Mouse (Mus musculus) hindbrain, postnatal 0 days (tissue): Measurements from ENCODE around the gene Rasgrp4. TPM values are rescaled to one million over a fixed set of nuclear protein-coding genes. Genes with fewer than 3 reads are reported as not detected.
A peak's percentile ranks its signal among the peaks of the same experiment; 100 is the strongest.

Source experiments
- ATAC-seq: fragments of 200-750 bp; cut with Nextera tagmentation; 2 replicates; pipeline ENCODE4 v1.8.0; 2017; ENCODE audit warnings: mild to moderate bottlenecking, moderate TSS enrichment, moderate library complexity
- DNase-seq: peaks from one replicate; pipeline ENCODE4 v3.0.0-alpha.2; 2015; ENCODE audit warnings: low spot score
- H3K27ac ChIP-seq: fragments of 300-500 bp; sonication (generic); 2 replicates; pipeline ENCODE4 v1.5.1; 2014; ENCODE audit warnings: mild to moderate bottlenecking
- H3K27me3 ChIP-seq: fragments of 300-500 bp; sonication (generic); 2 replicates; pipeline ENCODE4 v1.6.1; 2014; ENCODE audit warnings: low read length, mixed read lengths; ENCODE audit not compliant: insufficient read depth
- H3K36me3 ChIP-seq: fragments of 300-500 bp; sonication (generic); 2 replicates; pipeline ENCODE4 v1.6.1; 2014; ENCODE audit warnings: low read length, mixed read lengths; ENCODE audit not compliant: insufficient read depth
- H3K4me1 ChIP-seq: fragments of 300-500 bp; sonication (generic); 2 replicates; pipeline ENCODE4 v1.6.1; 2014; ENCODE audit warnings: antibody characterized with exemption, low read length, mixed read lengths; ENCODE audit not compliant: insufficient read depth
- H3K4me2 ChIP-seq: fragments of 300-500 bp; sonication (generic); 2 replicates; pipeline ENCODE4 v1.6.1; 2014; ENCODE audit warnings: low read depth, mild to moderate bottlenecking, low read length, moderate library complexity, mixed read lengths
- H3K4me3 ChIP-seq: fragments of 300-500 bp; sonication (generic); 2 replicates; pipeline ENCODE4 v1.5.1; 2014; ENCODE audit warnings: low read length
- H3K9ac ChIP-seq: fragments of 300-500 bp; sonication (generic); replicated peaks from 2 replicates; pipeline ENCODE4 v1.6.1; 2014; ENCODE audit warnings: mild to moderate bottlenecking, low read length, moderate library complexity, mixed read lengths
- H3K9me3 ChIP-seq: fragments of 300-500 bp; sonication (generic); 2 replicates; pipeline ENCODE4 v1.6.1; 2016; ENCODE audit warnings: low read length, mixed read lengths
- CTCF ChIP-seq: IDR thresholded peaks from 2 replicates; pipeline ENCODE4 v1.5.1; 2016; ENCODE audit warnings: antibody characterized with exemption, control low read depth, low read depth
- WGBS: fragments of 180-500 bp; shearing (Covaris S2); extraction: QIAGEN DNeasy Blood & Tissue Kit; methylation state at CpG from one replicate; pipeline ENCODE4 v1.1.7; 2014; 5-methylcytosine and 5-hydroxymethylcytosine counted together
- polyA plus RNA-seq: library from polyadenylated mRNA; unstranded; fragments of >200 nt; fragmentation: Nextera tagmentation; extraction: Ambion mirVana; gene quantifications from 2 replicates; pipeline ENCODE4 v1.2.1, GENCODE M21; 2015
- total RNA-seq: library from RNA; depleted of rRNA; stranded (reverse); fragments of >200 nt; gene quantifications from 2 replicates; pipeline ENCODE4 v1.2.3, GENCODE M21; 2014; rRNA removed

Rasgrp4 gene
- total RNA-seq (2.9 and 3.3 TPM in 2 replicates), polyA plus RNA-seq (0.84 and 1.3 TPM in 2 replicates)

DNA sequence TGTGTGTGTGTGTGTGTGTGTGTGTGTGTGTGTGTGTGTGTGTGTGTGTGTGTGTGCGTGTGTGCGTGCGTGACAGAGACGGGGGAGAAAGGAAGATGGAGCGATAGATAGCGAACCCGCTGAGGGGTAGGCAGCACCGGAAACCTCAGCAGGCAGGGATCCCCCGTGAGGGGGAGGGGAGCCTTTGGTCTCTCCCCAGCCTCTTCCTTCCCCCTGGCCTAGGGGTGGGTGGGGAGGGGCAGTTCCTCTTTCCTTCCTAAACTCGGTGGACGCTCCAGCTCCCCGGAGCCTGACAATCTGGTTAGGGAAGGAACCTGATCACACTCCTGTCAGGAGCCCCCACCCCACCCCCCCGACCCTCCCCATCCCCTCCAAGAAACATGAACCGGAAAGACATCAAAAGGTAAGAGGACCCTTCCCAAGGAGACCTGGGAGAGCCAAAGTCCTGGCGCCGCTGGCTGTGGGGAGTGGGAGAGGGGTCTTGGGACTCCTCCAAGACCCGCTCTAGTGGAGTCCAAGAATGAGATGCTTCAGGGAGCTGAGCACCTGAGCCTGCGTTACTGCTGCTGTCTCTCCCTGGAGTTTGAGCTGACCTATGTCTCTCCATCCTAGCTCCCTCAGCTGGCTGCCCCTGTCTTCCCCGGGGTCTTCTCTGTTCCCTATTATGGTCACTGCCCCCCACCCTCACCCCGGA, at the start of gene Rasgrp4:
Rasgrp4 (plus strand) TSS at position 159 of the 694 bp plus-strand sequence.
- H3K27me3 ChIP-seq, result no peaks in the 10 kb centered on the region; the same call in 1 of the 2 replicates
- H3K4me2 ChIP-seq, result peak within 1 kb of the TSS; percentile 54
- no peak within 1 kb of the TSS for H3K27ac ChIP-seq
- 2% methylated on average over 16 of the region's 20 CpGs for WGBS
- H3K4me3 ChIP-seq, result peak within 1 kb of the TSS; percentile 23
- no peaks in the 10 kb centered on the region for H3K9me3 ChIP-seq
- H3K36me3 ChIP-seq, result no peaks in the 10 kb centered on the region
- H3K4me1 ChIP-seq, result no peaks in the 10 kb centered on the region
- 0 out of 2 replicates have a peak within 1 kb of the TSS, but pooled peaks have one; percentile 30 for H3K9ac ChIP-seq
- peak; percentile 16 for DNase-seq
- TF ChIP-seq CTCF, result no peak
- ATAC-seq, result peak; percentile 69; the same call in 1 of the 2 replicates

DNA sequence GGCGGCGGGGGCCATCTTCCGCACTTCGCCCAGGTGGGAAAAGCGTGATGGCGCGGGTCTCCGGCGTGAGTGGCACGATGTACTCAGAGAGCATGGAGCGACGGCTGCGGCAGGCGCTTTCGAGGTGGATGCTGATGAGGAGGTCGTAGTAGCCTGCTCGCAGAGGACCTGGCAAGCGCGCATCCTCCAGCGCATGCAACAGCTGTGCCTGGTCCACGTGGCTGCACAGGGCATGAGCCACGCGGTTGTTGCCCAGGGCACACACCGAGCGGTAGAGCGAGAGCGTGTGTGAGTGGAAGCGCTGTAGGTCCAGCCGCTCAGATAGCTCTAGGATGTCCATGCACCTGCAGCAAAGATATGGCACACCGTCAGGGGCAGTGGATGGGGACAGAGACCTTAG, 48.7 kb upstream of the Rasgrp4 start:
- Histone ChIP-seq H3K4me2 (no peak overlapping the region), H3K9me3 (no peaks in the 10 kb centered on the region), H3K27me3 (no peaks in the 10 kb centered on the region), H3K36me3 (no peaks in the 10 kb centered on the region), H3K9ac (no peak overlapping the region), H3K27ac (no peak overlapping the region), H3K4me1 (no peaks in the 10 kb centered on the region), H3K4me3 (no peak overlapping the region)
- WGBS, result 90% methylated on average over 30 of the region's 30 CpGs
- no peak for ATAC-seq
- no peak for TF ChIP-seq CTCF
- DNase-seq, result no peak

DNA sequence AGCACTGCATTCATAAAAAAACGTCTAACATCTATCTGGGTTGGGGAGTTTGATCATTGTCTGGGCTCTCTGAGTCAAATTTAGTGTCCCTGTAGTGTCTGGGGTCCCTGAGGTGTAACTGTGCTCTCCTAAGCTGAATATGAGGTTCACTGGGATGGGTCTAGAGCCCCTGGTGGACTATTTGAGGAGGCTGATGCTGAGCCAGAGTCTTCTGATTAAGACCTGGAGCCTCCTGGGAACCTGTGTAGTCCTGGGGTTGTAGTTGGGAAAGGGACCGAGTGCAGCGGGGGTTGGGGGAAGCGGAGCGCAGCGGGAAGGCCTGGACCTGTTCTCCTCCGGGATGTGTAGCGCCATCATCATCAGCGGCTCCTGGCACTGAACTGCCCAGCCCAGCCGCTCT, 47.7 kb upstream of the Rasgrp4 start:
- no peak overlapping the region for H3K4me3 ChIP-seq
- ATAC-seq, result no peak

DNA sequence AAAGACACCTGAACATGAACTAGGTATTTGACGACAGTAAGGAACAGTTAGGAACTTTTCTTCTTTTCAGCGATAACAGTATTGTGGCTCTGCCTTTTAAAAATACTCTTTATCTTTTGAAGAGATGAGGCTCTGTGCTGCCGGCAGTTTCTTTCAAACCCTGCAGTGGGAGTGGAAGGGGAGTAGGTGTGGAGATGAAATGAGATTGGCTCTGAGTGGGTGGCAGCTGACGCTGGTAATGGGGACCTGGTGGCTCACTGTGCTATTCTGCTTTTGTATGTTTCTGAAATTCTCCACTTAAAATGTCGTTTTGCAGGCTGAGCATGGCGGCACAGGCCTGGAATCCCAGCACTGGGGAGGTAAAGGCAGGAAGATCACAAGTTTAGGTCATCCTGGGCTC, 45.8 kb upstream of the Rasgrp4 start:
- Histone ChIP-seq H3K4me3 (no peak overlapping the region), H3K27ac (no peak overlapping the region), H3K4me2 (no peak overlapping the region), H3K36me3 (no peaks in the 10 kb centered on the region), H3K9ac (no peak overlapping the region), H3K9me3 (no peaks in the 10 kb centered on the region), H3K27me3 (no peaks in the 10 kb centered on the region), H3K4me1 (no peaks in the 10 kb centered on the region)
- DNase-seq (no peak), ATAC-seq (no peak)
- 71% methylated on average over 6 of the region's 6 CpGs for WGBS
- TF ChIP-seq CTCF, result no peak

More for the DNA sequence above, 47.7 kb upstream of the Rasgrp4 start:
- H3K36me3 ChIP-seq, result no peaks in the 10 kb centered on the region
- no peak overlapping the region for H3K9ac ChIP-seq
- H3K27ac ChIP-seq, result no peak overlapping the region
- WGBS, result 92% methylated on average over 10 of the region's 10 CpGs
- no peak overlapping the region for H3K4me2 ChIP-seq
- no peaks in the 10 kb centered on the region for H3K4me1 ChIP-seq
- DNase-seq, result no peak
- no peaks in the 10 kb centered on the region for H3K27me3 ChIP-seq
- H3K9me3 ChIP-seq, result no peaks in the 10 kb centered on the region
- no peak for TF ChIP-seq CTCF

DNA sequence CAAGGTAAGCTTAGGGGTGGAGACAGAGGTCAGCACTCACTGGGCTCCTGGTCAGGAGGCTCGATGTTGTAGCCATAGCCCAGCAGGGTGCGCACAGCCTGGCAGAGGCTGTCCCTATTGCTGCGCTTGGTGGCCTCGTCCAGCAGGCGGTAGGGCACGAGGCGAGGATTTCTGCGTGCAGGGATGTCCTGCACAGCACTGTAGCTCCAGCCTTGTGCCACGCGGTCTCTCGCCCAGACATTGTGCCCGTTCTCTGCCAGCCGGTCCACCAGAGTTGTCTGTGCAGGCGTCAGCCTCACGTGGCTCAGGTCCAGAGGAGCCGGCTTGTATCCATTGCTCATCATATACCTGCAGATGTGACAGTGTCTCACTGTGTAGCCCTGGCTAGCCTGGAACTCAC, 37.5 kb upstream of the Rasgrp4 start:
- H3K4me2 ChIP-seq, result no peak overlapping the region
- H3K9ac ChIP-seq, result no peak overlapping the region
- no peak overlapping the region for H3K4me3 ChIP-seq
- H3K4me1 ChIP-seq, result no peaks in the 10 kb centered on the region
- H3K9me3 ChIP-seq, result no peaks in the 10 kb centered on the region
- H3K36me3 ChIP-seq, result no peaks in the 10 kb centered on the region
- H3K27ac ChIP-seq, result no peak overlapping the region
- ATAC-seq, result no peak
- DNase-seq, result no peak
- 84% methylated on average over 16 of the region's 16 CpGs for WGBS
- H3K27me3 ChIP-seq, result no peaks in the 10 kb centered on the region
- no peak for TF ChIP-seq CTCF

DNA sequence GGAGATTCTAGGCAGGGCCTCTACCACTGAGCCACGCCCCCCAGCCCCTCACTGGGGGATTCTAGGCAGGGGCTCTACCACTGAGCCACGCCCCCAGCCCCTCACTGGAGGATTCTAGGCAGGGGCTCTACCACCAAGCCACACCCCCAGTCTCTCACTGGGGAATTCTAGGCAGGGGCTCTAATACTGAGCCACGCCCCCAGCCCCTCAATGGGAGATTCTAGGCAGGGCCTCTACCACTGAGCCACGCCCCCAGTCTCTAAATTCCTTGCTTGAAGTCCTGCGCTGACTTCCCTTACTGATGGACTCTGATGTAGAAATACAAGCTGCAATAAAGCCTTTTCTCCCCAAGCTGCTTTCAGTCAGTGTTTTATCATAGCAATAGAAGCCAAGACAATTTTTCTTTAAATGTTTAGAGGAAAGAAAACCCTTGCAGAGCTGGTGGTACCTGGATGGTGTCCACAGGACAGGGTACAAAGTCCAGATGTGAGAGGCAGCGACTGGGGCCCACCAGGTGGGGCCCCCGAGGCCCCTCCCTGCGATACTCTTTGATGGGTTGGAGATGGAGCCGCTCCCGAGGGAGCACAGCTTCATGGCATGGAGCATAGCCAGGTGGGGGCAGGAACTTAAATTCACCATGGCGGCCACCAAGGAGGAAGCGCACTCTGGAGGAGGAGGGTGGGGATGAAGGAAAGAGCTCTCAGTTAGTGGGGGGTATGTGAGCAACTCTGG, 33.2 kb upstream of the Rasgrp4 start:
- Histone ChIP-seq H3K4me3 (no peak overlapping the region), H3K27me3 (no peaks in the 10 kb centered on the region), H3K9ac (no peak overlapping the region), H3K4me2 (no peak overlapping the region), H3K4me1 (no peaks in the 10 kb centered on the region), H3K27ac (no peak overlapping the region), H3K36me3 (no peaks in the 10 kb centered on the region), H3K9me3 (no peaks in the 10 kb centered on the region)
- no peak for TF ChIP-seq CTCF
- ATAC-seq, result no peak
- WGBS, result 89% methylated on average over 11 of the region's 12 CpGs
- no peak for DNase-seq
